Mouse (Mus musculus): ENCODE measurements around the gene Kif13a.

Kif13a gene

DNA sequence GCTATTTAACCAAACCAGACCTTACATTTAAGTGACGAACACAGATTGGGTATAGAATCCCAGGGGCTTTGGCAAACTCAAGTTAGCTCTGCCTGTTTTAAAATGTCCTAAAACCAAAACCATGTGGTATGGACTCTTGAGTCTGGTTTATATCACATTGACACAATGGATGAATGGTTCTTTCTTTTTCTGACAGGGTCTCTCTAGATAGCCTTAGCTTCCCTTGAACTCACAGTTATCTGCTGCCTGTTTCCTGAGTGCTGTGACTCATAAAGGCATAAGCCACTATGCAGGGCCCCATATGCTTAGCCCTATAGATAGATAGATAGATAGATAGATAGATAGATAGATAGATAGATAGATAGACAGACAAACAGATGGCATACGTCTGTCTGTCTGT lies 142.8 kb downstream of the Kif13a start:
- intact Hi-C loops (cut with DNase I): no loop called here

DNA sequence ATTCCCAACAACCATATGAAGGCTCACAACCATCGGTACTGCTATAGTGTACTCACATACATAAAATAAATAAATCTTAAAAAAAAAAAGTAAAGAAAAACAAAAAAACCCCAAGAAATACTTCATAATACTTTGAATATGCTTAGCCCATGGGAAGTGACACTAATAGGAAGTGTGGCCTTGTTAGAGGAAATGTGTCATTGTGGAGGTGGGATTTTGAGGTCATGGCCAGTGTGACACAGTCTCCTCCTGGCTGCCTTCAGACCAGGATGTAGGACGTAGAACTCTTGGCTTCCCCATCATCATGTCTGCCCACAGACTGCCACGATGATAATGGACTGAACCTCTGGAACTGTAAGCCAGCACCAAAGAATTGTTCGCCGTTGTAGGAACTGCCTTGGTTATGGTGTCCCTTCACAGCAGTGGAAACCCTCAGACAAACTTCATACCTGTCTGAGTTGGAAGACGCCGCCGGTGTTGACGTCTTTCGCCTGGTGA lies 143.6 kb downstream of the Kif13a start:
- intact Hi-C loops (cut with DNase I): no loop called here

DNA sequence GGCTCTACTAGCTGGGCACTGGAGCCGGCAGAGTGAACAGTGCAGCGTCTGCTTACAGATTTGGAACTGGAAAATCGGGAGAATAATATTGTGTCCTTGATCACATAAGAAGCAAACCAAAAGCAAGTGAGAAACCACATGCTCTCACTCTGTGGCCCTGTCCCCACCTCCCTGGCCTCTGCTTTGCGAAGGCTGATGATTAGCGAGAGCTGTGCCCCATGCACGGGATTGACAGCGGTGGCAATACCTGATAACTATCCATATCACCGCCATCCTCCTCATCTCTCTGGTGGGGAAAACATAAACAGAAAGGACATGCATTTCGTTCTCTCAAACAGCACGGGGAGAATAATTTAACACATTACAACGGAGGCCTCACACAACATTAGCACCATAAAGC lies 149.3 kb downstream of the Kif13a start:
- intact Hi-C loops (cut with DNase I): no loop called here

DNA sequence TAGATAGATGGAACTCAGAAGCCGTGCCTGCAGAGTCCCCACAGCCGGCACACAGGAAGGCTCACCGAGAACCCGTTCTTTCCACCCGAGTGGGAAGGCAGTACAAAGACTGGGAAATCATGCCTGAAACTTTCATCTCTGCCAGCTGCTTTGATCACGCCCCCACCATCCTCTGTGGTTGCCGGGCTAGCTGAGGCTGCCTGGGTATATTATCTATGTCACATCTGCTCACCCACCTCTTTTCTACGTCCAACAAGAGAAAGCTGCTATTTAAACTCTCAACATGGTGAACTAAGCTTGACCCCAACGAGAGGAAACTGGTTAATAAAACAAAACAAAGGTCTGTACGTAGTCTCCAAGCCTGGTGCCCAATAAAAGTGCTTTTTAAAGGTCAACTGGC lies 149.8 kb downstream of the Kif13a start:
- intact Hi-C loops (cut with DNase I): no loop called here

DNA sequence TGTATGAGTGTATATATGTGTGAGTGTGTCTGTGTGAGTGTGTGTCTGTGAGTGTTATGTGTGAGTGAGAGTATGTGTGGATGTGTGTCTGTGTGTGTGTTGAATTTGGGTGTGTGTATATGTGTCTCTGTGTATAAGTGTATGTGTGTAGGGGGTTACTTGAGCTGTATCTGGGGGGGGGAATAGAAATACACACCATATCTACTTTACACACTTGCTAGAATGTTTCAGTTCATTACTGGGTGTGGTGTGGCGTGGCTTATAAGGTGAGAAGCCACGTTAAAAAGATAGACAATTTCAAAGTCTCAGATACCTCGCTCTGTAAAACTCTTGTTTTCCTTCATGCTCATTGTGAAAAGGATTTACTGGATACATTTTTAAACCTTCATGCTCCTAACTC lies 152.2 kb downstream of the Kif13a start:
- intact Hi-C loops (cut with DNase I): no loop called here

DNA sequence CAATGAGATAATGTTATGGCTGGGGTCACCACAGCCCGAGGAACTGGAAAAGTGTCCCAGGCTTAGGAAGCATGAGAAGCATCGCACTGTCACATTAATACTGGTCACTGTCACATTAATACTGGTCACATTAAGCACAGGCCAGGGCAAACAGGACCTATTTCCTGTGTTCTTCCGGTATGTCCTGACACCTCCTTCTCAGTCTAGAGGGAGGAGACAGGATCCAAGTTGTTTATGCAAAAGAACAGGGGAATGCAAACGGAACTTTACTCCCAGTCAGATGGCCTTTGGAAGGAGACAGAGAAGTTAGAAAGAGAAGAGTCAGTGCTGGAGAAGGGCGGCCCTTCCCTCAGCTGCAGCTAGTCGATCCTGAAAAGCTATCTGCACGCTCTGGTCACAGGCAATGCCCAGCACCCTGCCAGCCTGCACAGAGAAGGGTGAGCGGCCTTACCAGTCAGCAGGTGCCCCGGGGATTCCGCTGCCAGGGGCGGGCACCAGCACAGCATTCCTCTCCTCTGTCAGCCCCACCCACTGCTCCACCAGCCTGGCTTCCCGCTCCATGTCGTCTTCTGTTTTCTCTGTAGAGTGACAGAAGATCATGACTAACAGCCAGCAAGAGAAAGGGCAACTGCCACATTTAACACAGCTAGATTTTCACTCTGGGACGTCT lies 152.9 kb downstream of the Kif13a start:
- intact Hi-C loops (cut with DNase I): no loop called here

DNA sequence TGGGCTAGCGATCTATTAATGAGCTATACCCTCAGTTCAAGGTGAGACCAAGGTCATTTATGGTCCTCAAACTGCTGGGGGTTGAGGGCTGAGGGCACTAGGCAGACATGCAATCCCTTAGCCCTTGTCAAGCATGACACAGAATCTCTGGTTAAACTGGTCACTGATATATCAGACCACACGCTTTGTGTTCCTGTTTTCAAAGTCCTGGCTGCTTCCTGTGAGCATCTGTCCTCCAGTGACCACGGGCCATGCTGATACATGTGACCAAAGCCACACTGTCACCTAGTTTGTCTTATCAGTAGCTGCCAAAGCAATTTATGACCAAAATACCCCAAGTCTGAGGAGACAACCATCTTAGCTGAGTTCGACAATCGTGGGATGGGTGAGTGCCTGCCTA lies 154.7 kb downstream of the Kif13a start:
- intact Hi-C loops (cut with DNase I): no loop called here

DNA sequence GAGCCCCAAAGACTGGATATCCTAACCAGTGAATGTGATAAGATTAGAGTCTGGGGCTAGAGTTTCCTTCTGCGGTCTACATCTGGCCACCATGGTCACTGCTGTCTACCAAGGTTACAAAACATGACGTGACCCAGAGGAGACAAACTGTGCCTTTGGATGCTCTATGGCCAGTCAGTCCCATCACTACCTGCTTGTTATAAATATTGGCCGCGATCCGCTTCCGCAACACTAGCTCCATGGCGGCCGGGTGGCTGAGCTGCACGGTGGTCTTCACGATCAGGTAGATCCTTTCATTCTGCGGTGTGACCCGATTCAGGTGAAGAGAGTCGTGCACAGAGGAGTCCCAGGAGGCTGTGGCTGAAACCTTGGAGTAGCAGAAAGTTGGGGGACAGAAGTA lies 157.1 kb downstream of the Kif13a start:
- intact Hi-C loops (cut with DNase I): no loop called here

DNA sequence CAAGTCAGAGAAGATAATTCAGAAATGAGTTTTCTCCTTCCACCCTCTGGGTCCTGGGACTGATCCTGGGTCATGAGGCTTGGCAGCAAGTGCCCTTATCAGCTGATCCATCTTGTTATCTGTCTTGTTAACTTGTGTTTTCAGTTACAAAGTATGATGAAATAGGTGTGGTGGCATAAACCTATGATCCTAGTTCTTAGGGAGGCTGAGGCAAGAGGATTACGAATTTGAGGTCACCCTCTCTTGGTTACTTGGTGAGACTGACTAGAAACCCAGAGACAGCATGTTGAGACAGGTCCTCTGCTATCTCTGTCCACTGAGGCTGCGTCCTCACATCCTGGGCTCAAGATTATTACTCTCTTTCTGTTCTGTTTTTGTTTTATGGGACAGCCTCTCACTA lies 164.3 kb downstream of the Kif13a start:
- intact Hi-C loops (cut with DNase I): no loop called here

DNA sequence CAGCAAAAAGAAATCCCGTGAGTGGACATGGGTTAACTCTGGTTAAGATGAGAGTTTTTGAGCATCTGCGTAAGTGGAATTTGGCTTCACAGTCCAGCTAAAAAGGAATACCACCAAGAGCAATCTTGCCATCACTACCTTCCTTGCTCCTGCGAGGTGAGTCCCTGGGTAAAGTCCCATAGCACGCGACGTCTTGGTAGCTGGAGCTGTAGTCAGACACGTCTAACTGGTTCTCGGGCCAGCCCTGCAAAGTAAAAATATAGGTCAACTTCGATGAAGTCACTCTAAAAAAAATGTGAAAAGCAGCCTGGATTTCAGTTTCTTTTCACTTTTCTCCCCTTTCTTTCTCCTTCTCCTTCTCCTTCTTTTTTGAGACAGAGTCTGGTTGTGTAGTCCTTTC lies 166.5 kb downstream of the Kif13a start:
- intact Hi-C loops (cut with DNase I): no loop called here

DNA sequence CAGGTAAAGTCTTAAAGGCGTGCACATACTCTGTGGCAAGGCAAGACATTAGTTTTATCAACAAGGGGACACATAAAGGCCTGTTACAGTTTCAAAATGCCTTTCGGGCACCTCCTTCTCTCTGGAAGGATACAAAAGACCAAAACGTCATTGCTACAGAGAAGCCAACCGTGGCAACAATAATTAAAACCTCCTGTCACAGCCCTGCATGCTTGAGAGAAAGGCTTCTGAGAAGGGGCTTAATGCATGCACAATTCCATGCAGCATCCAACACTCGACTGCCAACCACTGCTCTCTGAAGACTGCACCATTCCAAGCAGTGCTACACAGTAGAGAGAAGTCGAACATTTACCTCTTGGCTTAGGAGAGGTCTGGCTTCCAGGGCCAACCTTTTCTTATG lies 168.7 kb downstream of the Kif13a start:
- intact Hi-C loops (cut with DNase I): no loop called here

DNA sequence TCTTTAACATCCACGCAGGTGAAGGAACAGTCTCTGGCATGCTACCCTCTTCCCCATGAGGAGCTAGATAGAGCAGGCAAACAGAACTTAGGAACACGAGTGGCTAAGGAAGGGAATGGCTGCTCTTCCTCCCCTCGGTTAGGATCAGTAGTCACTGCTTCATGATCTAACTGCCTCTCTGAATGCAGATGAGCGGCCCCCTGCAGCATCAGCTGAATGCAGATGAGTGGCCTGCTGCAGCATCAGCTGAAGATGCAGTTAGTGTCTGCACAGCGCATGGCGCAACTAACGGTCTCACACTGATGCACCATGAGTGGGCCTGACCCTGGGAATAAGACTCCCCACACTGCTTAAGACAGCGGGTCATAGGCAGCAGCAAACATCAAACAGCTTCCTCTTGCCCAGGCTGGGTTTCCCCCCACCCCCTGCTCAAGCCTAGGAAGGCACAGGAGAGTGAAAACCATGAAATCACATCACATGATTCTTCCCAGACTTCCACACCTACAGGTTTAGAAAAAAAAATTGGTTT lies 170.3 kb downstream of the Kif13a start:
- intact Hi-C loops (cut with DNase I): no loop called here

DNA sequence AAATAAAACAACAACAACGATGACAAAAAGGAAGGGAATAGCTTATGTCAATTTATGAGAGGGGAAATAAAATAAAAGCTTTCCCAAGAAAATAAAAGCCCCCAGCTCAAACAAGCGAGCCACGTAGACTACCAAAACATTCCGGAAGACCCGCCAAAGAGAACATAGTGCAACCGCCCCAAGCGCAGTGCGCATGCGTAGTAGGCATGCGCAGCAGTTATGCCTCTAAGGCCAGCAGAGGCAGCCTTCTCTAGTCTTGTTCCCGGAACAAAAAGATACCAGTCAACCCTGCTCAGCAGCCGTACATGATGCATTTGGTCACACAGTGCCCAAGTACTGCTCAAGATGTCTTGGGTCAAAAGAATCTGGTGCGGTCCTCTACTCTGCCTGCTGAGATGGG lies 171.0 kb downstream of the Kif13a start:
- intact Hi-C loops (cut with DNase I): no loop called here

DNA sequence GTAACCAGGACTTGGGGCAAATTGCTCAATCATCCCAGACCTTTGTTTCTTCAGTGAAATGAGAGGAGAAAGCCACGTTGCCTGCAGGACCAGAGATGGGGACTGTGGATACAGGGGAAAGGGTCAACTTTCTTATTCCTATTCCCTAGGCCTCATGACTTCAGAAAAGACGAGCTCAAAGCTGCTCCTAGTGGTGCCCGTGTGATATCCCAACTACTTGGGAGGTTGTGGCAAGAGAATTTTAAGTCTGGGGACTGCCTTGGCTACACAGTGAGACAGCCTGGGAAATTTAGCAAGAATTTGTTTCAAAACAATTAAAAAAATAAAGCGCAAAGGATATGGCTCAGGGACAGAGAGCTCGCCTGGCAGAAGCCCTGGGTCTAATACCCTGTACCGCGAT lies 171.7 kb downstream of the Kif13a start:
- intact Hi-C loops (cut with DNase I): no loop called here

DNA sequence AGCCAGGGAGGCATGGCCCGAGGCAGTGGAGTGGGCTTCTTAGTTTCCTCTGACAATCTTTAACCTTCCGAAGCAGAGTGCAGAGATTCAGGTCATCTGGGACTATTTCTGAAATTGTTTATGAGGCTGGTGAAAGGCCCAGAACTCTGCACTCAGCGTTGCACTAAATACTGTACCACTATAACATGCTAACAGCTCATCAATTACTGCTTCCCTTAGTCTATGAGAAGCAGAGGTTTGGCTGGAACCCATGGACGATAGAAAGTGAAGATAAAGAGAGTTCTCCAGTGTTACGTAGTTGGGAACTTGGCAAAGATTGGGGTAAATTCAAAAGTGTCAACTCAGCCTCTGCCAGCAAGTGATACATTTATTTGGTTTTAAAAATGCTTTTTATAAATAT lies 176.4 kb downstream of the Kif13a start:
- intact Hi-C loops (cut with DNase I): no loop called here

DNA sequence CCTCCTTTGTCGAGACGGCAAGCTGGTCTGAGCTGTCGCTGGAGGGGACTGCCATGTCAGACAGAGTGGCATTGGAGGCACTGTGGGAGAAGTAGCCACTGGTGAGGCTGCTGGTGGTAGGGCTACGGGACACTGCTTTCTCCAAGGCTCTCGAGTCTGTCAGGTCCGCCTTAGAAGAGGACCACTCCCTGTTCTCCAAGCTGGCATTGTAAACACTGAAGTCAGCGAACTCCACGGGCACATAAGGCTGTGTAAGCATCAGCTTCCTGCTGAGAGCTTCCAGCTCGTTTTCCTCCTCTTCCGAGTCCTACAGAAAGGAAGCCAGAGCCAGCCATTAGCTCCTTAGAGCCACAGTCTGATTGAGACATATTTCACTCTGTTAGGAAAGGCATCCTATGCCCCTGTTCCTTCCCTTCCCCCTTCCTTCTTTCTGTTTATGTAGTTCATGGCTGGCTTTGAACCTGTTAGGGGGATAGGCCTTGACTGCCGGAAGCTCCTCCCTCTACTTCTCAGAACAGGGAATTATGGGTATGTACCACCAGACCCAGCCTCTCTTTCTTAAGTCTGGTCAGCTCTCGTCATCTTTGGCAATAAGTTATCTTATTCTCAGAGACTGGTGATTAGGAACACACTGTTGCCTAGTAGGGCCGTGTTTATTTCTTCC lies 177.0 kb downstream of the Kif13a start:
- intact Hi-C loops (cut with DNase I): no loop called here

DNA sequence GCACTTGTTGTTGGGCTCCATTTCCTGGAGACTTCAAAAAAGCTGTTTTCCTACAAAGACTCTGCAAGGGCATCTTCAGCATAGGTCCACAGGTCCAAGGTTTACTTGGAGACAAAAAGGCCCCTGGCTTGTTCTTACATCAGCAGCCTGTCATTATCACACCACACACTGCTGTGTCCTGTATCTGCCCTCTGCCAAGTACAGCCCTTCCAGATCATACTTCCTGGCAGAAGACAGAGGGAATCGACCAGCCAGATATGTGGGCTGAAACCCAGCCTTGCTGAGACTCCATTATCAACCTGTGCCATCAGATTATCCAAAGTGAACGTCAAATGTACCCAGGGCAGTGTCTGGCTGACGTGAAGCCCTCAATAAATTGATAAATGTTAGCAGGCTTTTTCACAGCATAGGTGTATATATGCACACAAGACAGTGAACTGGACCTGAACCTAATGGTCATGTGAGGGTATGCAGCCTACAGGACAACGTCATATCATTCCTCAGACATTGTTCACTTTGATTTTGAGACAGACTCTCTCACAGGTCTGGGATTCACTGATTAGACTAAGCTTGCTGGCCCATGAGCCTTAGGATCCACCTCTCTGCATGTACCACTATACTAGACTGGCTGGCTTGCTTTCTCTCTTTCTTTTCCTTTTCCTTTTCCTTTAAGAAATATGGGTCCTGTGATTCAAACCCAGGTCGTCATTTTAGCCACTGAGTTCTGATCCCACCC lies 181.4 kb downstream of the Kif13a start:
- intact Hi-C loops (cut with DNase I): no loop called here

DNA sequence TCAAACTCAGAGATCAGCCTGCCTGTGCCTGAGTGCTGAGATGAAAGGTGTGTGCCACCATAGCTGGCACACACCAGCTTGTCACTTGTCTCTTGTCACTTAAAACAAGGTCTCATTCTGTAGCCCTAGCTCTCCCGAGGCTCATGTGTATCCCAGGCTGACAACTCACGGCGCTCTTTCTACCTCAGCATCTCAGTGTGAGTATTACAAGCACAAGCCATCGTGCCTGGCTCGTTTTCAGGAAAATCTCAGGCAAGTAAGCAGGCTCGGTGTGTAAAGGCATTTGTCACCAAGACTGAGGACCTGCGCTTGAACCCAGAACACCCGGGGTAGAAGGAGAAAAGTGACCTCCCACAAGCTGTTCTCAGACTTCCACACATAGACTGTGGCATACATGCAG lies 185.8 kb downstream of the Kif13a start:
- intact Hi-C loops (cut with DNase I): no loop called here

DNA sequence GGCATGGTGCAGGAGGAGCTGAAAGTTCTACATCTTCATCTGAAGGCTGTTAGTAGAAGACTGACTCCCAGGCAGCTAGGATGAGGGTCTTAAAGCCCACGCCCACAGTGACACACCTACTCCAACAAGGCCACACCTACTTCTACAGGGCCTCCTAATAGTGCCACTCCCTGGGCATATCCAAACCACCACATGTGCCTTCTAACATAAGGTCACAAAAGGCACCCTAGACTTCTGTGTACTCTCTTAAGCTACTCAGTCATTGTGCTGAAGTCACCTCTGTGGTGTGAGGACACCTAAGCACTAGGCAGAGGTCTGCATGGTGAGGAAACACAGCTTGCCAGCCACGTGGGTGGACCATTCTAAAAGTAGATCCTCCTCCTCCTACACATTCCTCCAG lies 187.3 kb downstream of the Kif13a start:
- intact Hi-C loops (cut with DNase I): no loop called here

DNA sequence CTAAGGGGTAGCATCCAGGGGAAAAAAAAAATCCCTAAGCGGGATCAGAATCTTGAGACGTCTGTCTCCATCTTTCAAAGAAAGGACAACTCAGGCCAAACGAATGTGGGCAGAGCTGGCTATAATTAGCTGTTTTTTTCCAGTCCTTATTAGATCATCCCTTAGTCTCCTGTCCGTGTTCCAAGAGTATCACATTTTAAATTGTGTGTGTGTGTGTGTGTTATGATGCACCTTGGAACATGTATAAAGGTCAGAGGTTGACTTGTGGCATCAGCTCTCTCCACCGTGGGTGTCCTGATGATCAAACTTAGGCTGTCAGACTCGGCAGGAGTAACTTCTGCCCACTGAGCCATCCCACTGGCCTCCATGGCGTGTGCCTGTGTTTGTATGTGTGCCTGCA lies 190.2 kb downstream of the Kif13a start:
- intact Hi-C loops (cut with DNase I): no loop called here

DNA sequence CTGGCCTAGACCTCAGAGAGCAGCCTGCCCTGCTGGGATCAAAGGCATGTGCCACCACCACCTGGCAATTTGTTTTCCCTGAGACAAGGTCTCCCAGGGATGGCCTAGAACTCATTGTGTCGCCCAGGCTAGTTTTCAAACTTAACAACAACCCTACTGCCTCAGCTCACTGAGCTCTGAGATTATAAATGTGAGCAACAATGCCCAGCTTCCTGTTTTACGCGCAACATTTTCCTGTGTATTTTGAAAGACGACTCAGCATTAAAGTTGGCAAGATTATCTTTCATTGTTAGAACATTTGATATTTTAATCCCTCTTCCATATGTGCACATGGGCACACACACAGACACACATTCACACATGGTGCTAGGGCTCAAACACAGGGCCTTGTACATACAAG lies 192.2 kb downstream of the Kif13a start:
- intact Hi-C loops (cut with DNase I): no loop called here

DNA sequence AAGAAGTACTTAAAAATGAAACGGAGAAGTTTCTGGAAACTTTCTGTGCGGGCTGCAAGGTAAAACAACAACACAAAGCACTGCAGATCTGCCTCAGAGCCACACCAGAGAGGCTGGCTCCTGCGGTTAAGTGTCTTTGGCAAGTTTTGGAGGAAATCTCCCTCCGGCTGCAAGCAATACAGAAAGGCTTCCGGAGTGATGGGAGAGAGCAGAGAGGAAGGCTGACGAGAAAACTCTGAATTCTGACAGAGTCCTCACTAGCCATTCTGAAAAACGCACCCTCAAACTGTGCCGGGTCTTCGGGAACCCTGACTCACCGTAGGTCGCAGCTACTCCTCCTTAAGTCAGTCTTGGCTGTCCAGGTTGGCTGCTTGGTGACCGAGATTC lies 193.2 kb downstream of the Kif13a start:
- intact Hi-C loops (cut with DNase I): no loop called here

All from adrenal gland (tissue).